Mouse (Mus musculus): ENCODE data around the gene Gp1bb. TPM values are rescaled to one million over a fixed set of nuclear protein-coding genes. Genes with fewer than 3 reads are reported as not detected.

Gene Gp1bb
- polyA plus RNA-seq, 1 experiment from 2014 or later: 1.6 TPM

GRCm38 (mm10) chr16:18613301-18613700 lies 8.9 kb downstream of the Gp1bb start:
- no peaks in the 10 kb centered on the region for H3K9me3 ChIP-seq (ENCODE audit: control insufficient read depth)
- WGBS: 71% methylated on average over 3 of the region's 3 CpGs
- no peaks in the 10 kb centered on the region; the same call in 1 of the 2 replicates for H3K27me3 ChIP-seq (replicated peaks; ENCODE audit: control insufficient read depth, insufficient read depth, low read length)

DNA sequence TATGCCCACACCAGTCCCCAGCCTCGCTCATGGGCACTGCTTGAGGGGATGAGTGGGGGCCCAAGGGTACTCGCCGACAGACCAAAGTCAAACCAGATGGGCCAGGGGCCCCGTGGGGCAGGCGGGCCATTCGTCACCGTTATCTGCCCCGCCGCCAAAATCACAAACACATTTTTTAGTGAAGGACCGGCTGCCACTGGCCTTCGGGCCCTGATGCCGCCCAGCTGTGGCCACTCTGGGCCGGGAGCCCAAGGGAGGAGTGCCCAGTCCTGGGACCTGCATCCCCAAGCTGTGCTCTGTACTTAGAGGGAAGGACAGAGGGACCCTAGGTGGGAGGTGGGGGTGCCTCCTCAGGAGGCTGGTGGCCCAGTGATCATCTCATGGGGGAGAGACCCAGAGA lies 10.5 kb downstream of the Gp1bb start:
- Histone ChIP-seq H3K4me3 (ENCODE audit: low read depth, low read length) (no peak overlapping the region), H3K36me3 (ENCODE audit: control insufficient read depth, insufficient read depth) (no peaks in the 10 kb centered on the region), H3K27me3 (replicated peaks; ENCODE audit: control insufficient read depth, insufficient read depth, low read length) (no peaks in the 10 kb centered on the region), H3K4me1 (replicated peaks; ENCODE audit: control insufficient read depth, insufficient read depth, low read length) (no peaks in the 10 kb centered on the region), H3K4me2 (replicated peaks; ENCODE audit: low read depth) (no peak overlapping the region), H3K9ac (ENCODE audit: low read depth, low read length) (no peak overlapping the region), H3K27ac (ENCODE audit: low read depth, low read length) (no peak overlapping the region), H3K9me3 (ENCODE audit: control insufficient read depth) (no peaks in the 10 kb centered on the region)
- ATAC-seq: no peak
- WGBS: 66% methylated on average over 13 of the region's 13 CpGs
- TF ChIP-seq CTCF (IDR thresholded peaks at IDR 0.05; ENCODE audit: low read depth): no peak

More at GRCm38 (mm10) chr16:18613301-18613700, 8.9 kb downstream of the Gp1bb start:
- H3K4me1 ChIP-seq (replicated peaks; ENCODE audit: control insufficient read depth, insufficient read depth, low read length): no peaks in the 10 kb centered on the region; the same call in 1 of the 2 replicates
- H3K27ac ChIP-seq (ENCODE audit: low read depth, low read length): no peak overlapping the region
- H3K36me3 ChIP-seq (ENCODE audit: control insufficient read depth, insufficient read depth): no peaks in the 10 kb centered on the region
- H3K4me2 ChIP-seq (replicated peaks; ENCODE audit: low read depth): no peak overlapping the region
- no peak for ATAC-seq
- 0 out of 2 replicates have a peak, but pooled peaks have one; percentile 6 for TF ChIP-seq CTCF (IDR thresholded peaks at IDR 0.05; ENCODE audit: low read depth)
- H3K9ac ChIP-seq (ENCODE audit: low read depth, low read length): no peak overlapping the region
- no peak overlapping the region for H3K4me3 ChIP-seq (ENCODE audit: low read depth, low read length)

- Histone ChIP-seq H3K36me3 (ENCODE audit: control insufficient read depth, insufficient read depth) (no peaks in the 10 kb centered on the region), H3K27me3 (replicated peaks; ENCODE audit: control insufficient read depth, insufficient read depth, low read length) (no peaks in the 10 kb centered on the region), H3K27ac (ENCODE audit: low read depth, low read length) (no peak overlapping the region), H3K9me3 (ENCODE audit: control insufficient read depth) (no peaks in the 10 kb centered on the region), H3K4me1 (replicated peaks; ENCODE audit: control insufficient read depth, insufficient read depth, low read length) (no peaks in the 10 kb centered on the region), H3K4me3 (ENCODE audit: low read depth, low read length) (no peak overlapping the region), H3K9ac (ENCODE audit: low read depth, low read length) (no peak overlapping the region), H3K4me2 (replicated peaks; ENCODE audit: low read depth) (no peak overlapping the region)
- no peak for ATAC-seq
- WGBS: 80% methylated on average over 2 of the region's 2 CpGs
- no peak for TF ChIP-seq CTCF (IDR thresholded peaks at IDR 0.05; ENCODE audit: low read depth)
Measured at GRCm38 (mm10) chr16:18609099-18609498, 13.1 kb downstream of the Gp1bb start.

- ATAC-seq: no peak
- WGBS: 21% methylated on average over 11 of the region's 11 CpGs
- Histone ChIP-seq H3K4me1 (replicated peaks; ENCODE audit: control insufficient read depth, insufficient read depth, low read length) (no peaks in the 10 kb centered on the region), H3K9ac (ENCODE audit: low read depth, low read length) (no peak overlapping the region), H3K4me3 (ENCODE audit: low read depth, low read length) (no peak overlapping the region), H3K27me3 (replicated peaks; ENCODE audit: control insufficient read depth, insufficient read depth, low read length) (no peaks in the 10 kb centered on the region), H3K9me3 (ENCODE audit: control insufficient read depth) (no peaks in the 10 kb centered on the region), H3K4me2 (replicated peaks; ENCODE audit: low read depth) (no peak overlapping the region), H3K36me3 (ENCODE audit: control insufficient read depth, insufficient read depth) (no peaks in the 10 kb centered on the region), H3K27ac (ENCODE audit: low read depth, low read length) (no peak overlapping the region)
- TF ChIP-seq CTCF (IDR thresholded peaks at IDR 0.05; ENCODE audit: low read depth): no peak
Measured at GRCm38 (mm10) chr16:18608226-18608625, 14.0 kb downstream of the Gp1bb start.

DNA sequence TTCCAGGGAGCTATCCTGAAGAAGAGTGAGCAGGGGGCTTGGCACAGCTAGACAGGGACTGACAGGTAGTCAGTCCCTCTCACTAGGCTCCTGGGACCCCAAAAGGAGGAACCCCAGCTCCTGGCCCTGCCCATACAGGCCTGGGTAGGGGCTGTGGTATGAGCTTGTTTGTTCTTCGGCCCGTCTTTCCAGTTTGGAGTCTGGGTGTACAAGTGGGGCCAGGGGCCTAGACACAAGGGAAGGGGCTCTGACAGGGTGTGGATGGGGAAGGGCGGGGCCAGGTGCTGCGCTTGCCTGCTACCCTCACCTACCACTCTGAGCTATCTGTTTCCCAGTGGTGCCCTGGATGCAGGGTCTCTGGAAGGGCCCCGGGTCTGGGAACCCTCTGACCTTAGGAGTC lies 16.5 kb downstream of the Gp1bb start:
- H3K27ac ChIP-seq (ENCODE audit: low read depth, low read length): no peak overlapping the region
- H3K27me3 ChIP-seq (replicated peaks; ENCODE audit: control insufficient read depth, insufficient read depth, low read length): no peaks in the 10 kb centered on the region
- H3K36me3 ChIP-seq (ENCODE audit: control insufficient read depth, insufficient read depth): no peaks in the 10 kb centered on the region
- no peaks in the 10 kb centered on the region for H3K4me1 ChIP-seq (replicated peaks; ENCODE audit: control insufficient read depth, insufficient read depth, low read length)
- TF ChIP-seq CTCF (IDR thresholded peaks at IDR 0.05; ENCODE audit: low read depth): no peak
- no peak for ATAC-seq
- H3K9ac ChIP-seq (ENCODE audit: low read depth, low read length): no peak overlapping the region
- 51% methylated on average over 5 of the region's 5 CpGs for WGBS
- no peak overlapping the region for H3K4me2 ChIP-seq (replicated peaks; ENCODE audit: low read depth)
- no peak overlapping the region for H3K4me3 ChIP-seq (ENCODE audit: low read depth, low read length)
- H3K9me3 ChIP-seq (ENCODE audit: control insufficient read depth): no peaks in the 10 kb centered on the region

GRCm38 (mm10) chr16:18604267-18604701 lies 17.9 kb downstream of the Gp1bb start:
- no peak for TF ChIP-seq CTCF (IDR thresholded peaks at IDR 0.05; ENCODE audit: low read depth)
- Histone ChIP-seq H3K4me1 (replicated peaks; ENCODE audit: control insufficient read depth, insufficient read depth, low read length) (no peaks in the 10 kb centered on the region), H3K27me3 (replicated peaks; ENCODE audit: control insufficient read depth, insufficient read depth, low read length) (no peaks in the 10 kb centered on the region), H3K4me3 (ENCODE audit: low read depth, low read length) (no peak overlapping the region), H3K36me3 (ENCODE audit: control insufficient read depth, insufficient read depth) (no peaks in the 10 kb centered on the region), H3K9ac (ENCODE audit: low read depth, low read length) (no peak overlapping the region), H3K4me2 (replicated peaks; ENCODE audit: low read depth) (no peak overlapping the region), H3K9me3 (ENCODE audit: control insufficient read depth) (no peaks in the 10 kb centered on the region), H3K27ac (ENCODE audit: low read depth, low read length) (no peak overlapping the region)
- no peak for ATAC-seq
- WGBS: 55% methylated on average over 6 of the region's 8 CpGs

DNA sequence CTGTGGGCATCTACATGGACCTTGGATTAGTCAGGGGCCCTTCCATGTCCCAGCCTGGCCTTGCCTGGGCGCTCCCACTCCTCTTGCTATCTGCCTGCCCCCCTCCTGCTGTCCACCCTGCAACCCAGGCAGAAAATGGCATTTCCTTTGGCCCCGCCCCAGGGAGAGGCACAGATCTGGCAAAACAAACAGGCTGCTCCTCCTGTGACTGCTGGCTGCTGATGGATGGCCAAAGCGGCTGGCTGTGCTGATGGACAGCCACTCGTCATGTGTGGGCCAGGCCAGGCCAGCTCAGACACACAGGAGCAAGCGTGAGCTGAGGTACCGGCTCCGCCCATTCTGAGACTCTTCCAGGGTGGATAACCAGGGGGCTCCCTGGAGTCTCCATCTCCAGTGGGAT lies 20.8 kb downstream of the Gp1bb start:
- H3K4me3 ChIP-seq (ENCODE audit: low read depth, low read length): no peak overlapping the region
- H3K27ac ChIP-seq (ENCODE audit: low read depth, low read length): no peak overlapping the region
- no peaks in the 10 kb centered on the region for H3K4me1 ChIP-seq (replicated peaks; ENCODE audit: control insufficient read depth, insufficient read depth, low read length)
- H3K4me2 ChIP-seq (replicated peaks; ENCODE audit: low read depth): no peak overlapping the region
- ATAC-seq: no peak
- H3K27me3 ChIP-seq (replicated peaks; ENCODE audit: control insufficient read depth, insufficient read depth, low read length): no peaks in the 10 kb centered on the region
- WGBS: 56% methylated on average over 7 of the region's 7 CpGs
- no peaks in the 10 kb centered on the region for H3K36me3 ChIP-seq (ENCODE audit: control insufficient read depth, insufficient read depth)
- no peaks in the 10 kb centered on the region for H3K9me3 ChIP-seq (ENCODE audit: control insufficient read depth)
- no peak for TF ChIP-seq CTCF (IDR thresholded peaks at IDR 0.05; ENCODE audit: low read depth)
- H3K9ac ChIP-seq (ENCODE audit: low read depth, low read length): no peak overlapping the region
